Mouse (Mus musculus) urinary bladder, postnatal 14 days (tissue): ENCODE measurements at regions not wholly inside any gene's neighbourhood (a gene's known extent, or its start where the extent isn't known, plus 50 kb on each side); places are given as distances from the start of the nearest gene placed in this dataset.
A peak's percentile ranks its signal among the peaks of the same experiment; 100 is the strongest.

Experiments used
- DNase-seq: peaks from one replicate; pipeline ENCODE4 v3.0.0; 2021; ENCODE audit warnings: low spot score

GRCm38 (mm10) chr2:61221157-61221556 is 258.2 kb upstream of the Rbms1 start:
- DNase-seq: no peak

- DNase-seq: no peak
These were observed 251.0 kb upstream of the Rbms1 start for GRCm38 (mm10) chr2:61213951-61214350.

- no peak for DNase-seq
These were observed 238.4 kb upstream of the Rbms1 start for GRCm38 (mm10) chr2:61201387-61201786.

- no peak for DNase-seq
These were observed 231.0 kb upstream of the Rbms1 start for GRCm38 (mm10) chr2:61193976-61194375.

- no peak for DNase-seq
These were observed 219.5 kb upstream of the Rbms1 start for GRCm38 (mm10) chr2:61182424-61182979.

- no peak for DNase-seq
These were observed 214.8 kb upstream of the Rbms1 start for GRCm38 (mm10) chr2:61177801-61178200.

- no peak for DNase-seq
These were observed 213.8 kb upstream of the Rbms1 start for GRCm38 (mm10) chr2:61176807-61177206.

GRCm38 (mm10) chr2:61173581-61173980 is 210.6 kb upstream of the Rbms1 start:
- DNase-seq: no peak

- no peak for DNase-seq
These were observed 198.3 kb upstream of the Rbms1 start for GRCm38 (mm10) chr2:61161336-61161735.

GRCm38 (mm10) chr2:61159761-61160160 is 196.8 kb upstream of the Rbms1 start:
- no peak for DNase-seq

- peak; percentile 77 for DNase-seq
These were observed 176.1 kb upstream of the Rbms1 start for GRCm38 (mm10) chr2:61138998-61139631.

GRCm38 (mm10) chr2:61138625-61138997 is 175.6 kb upstream of the Rbms1 start:
- no peak for DNase-seq

- no peak for DNase-seq
These were observed 174.4 kb upstream of the Rbms1 start for GRCm38 (mm10) chr2:61137378-61137777.

GRCm38 (mm10) chr2:61136926-61137325 is 173.9 kb upstream of the Rbms1 start:
- no peak for DNase-seq

GRCm38 (mm10) chr2:61123046-61123806 is 160.2 kb upstream of the Rbms1 start:
- DNase-seq: peak; percentile 11

- peak; percentile 37 for DNase-seq
These were observed 158.3 kb upstream of the Rbms1 start for GRCm38 (mm10) chr2:61121281-61121680.

GRCm38 (mm10) chr2:61114620-61115019 is 151.6 kb upstream of the Rbms1 start:
- DNase-seq: no peak

- no peak for DNase-seq
These were observed 150.9 kb upstream of the Rbms1 start for GRCm38 (mm10) chr2:61113916-61114315.

GRCm38 (mm10) chr2:61110591-61110990 is 147.6 kb upstream of the Rbms1 start:
- no peak for DNase-seq

GRCm38 (mm10) chr2:61109564-61109963 is 146.6 kb upstream of the Rbms1 start:
- no peak for DNase-seq

- no peak for DNase-seq
These were observed 142.2 kb upstream of the Rbms1 start for GRCm38 (mm10) chr2:61105169-61105568.

- DNase-seq: no peak
These were observed 137.9 kb upstream of the Rbms1 start for GRCm38 (mm10) chr2:61100854-61101253.

GRCm38 (mm10) chr2:61088501-61088900 is 125.5 kb upstream of the Rbms1 start:
- DNase-seq: no peak
